Mouse (Mus musculus) neural tube, embryonic 11.5 days (tissue): ENCODE data around the gene Smarcd2. TPM values are rescaled to one million over a fixed set of nuclear protein-coding genes. Genes with fewer than 3 reads are reported as not detected.

Source experiments
- ATAC-seq: fragments of 200-750 bp; cut with Nextera tagmentation; 2 replicates; pipeline ENCODE4 v1.8.0; 2017; ENCODE audit warnings: moderate number of reproducible peaks, mild to moderate bottlenecking, moderate TSS enrichment, moderate library complexity; ENCODE audit not compliant: insufficient read depth, low FRiP score, low TSS enrichment
- DNase-seq: peaks from one replicate; pipeline ENCODE4 v3.0.0-alpha.2; 2015; ENCODE audit warnings: low spot score
- H3K27ac ChIP-seq: fragments of 300-500 bp; sonication (generic); 2 replicates; pipeline ENCODE4 v1.5.1; 2014; ENCODE audit warnings: low read depth, mild to moderate bottlenecking, low read length
- H3K27me3 ChIP-seq: fragments of 300-500 bp; sonication (generic); 2 replicates; pipeline ENCODE4 v1.6.1; 2014; ENCODE audit warnings: mild to moderate bottlenecking, low read length, mixed read lengths; ENCODE audit not compliant: control insufficient read depth, insufficient read depth
- H3K36me3 ChIP-seq: fragments of 300-500 bp; sonication (generic); 2 replicates; pipeline ENCODE4 v1.6.1; 2014; ENCODE audit warnings: mild to moderate bottlenecking, low read length, moderate library complexity, mixed read lengths; ENCODE audit not compliant: control insufficient read depth, insufficient read depth
- H3K4me1 ChIP-seq: fragments of 300-500 bp; sonication (generic); 2 replicates; pipeline ENCODE4 v1.6.1; 2014; ENCODE audit warnings: low read length, mixed read lengths; ENCODE audit not compliant: control insufficient read depth, insufficient read depth
- H3K4me2 ChIP-seq: fragments of 300-500 bp; sonication (generic); 2 replicates; pipeline ENCODE4 v1.6.1; 2014; ENCODE audit warnings: low read depth, mild to moderate bottlenecking, moderate library complexity
- H3K4me3 ChIP-seq: fragments of 300-500 bp; sonication (generic); 2 replicates; pipeline ENCODE4 v1.5.1; 2014; ENCODE audit warnings: low read depth, low read length
- H3K9ac ChIP-seq: fragments of 300-500 bp; sonication (generic); 2 replicates; pipeline ENCODE4 v1.6.1; 2014; ENCODE audit warnings: mild to moderate bottlenecking, low read length
- H3K9me3 ChIP-seq: fragments of 300-500 bp; sonication (generic); 2 replicates; pipeline ENCODE4 v1.6.1; 2016; ENCODE audit warnings: low read length; ENCODE audit not compliant: control insufficient read depth
- WGBS: fragments of 180-500 bp; shearing (Covaris S2); extraction: QIAGEN DNeasy Blood & Tissue Kit; methylation state at CpG from one replicate; pipeline ENCODE4 v1.1.7; 2014; 5-methylcytosine and 5-hydroxymethylcytosine counted together
- polyA plus RNA-seq: library from polyadenylated mRNA; unstranded; fragments of >200 nt; fragmentation: Nextera tagmentation; extraction: Ambion mirVana; gene quantifications from 2 replicates; pipeline ENCODE4 v1.2.1, GENCODE M21; 2014

Smarcd2 gene
- polyA plus RNA-seq, 1 experiment from 2014 or later: 44.4 TPM

DNA sequence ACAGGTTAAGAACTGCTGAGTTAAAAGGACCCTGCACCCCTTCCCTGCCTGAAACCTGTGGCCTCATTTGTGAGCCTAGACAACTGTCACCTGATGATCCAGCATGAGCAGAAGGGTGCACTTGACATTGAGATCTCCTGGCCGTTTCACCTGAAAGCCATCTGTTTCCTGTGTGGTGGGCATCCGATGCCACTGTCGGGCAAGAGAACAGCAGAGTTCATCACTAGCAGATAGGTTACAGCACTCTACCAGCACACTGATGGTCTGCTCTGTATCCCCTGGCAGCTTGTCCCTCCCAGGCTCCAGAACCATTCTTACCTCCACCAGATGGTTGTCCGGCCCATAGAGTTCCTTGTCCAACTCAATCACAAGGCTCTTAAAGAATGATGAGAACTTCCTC, 7.2 kb downstream of the Smarcd2 start:
- Histone ChIP-seq H3K27ac (no peak overlapping the region), H3K36me3 (peaks cover 45% of the 10 kb centered on the region), H3K27me3 (no peaks in the 10 kb centered on the region), H3K9ac (no peak overlapping the region), H3K4me3 (no peak overlapping the region), H3K4me2 (no peak overlapping the region), H3K9me3 (no peaks in the 10 kb centered on the region), H3K4me1 (peaks cover 26% of the 10 kb centered on the region)
- ATAC-seq (no peak), DNase-seq (no peak)
- 93% methylated on average over 4 of the region's 4 CpGs for WGBS

DNA sequence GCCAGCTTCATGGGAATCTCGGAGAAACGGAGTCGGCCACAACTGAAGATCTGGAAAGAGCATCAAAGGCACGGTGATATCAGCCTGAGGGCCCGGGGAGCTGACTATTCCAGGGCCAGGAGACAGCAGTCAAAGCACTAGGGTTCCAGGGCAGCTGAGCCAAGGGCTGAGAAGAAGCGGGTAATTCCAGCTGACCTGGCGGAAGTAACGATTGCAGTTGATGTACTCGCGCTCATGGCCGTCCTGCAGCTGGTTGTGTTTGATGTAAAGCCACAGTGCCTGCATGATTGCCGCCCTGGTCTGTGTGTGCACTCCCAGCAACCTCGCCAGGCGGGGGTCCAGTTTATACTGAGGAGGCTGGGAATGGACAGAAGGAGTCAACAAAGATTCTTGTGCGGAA, 7.8 kb downstream of the Smarcd2 start:
- Histone ChIP-seq H3K27ac (no peak overlapping the region), H3K9ac (no peak overlapping the region), H3K27me3 (no peaks in the 10 kb centered on the region), H3K4me3 (no peak overlapping the region), H3K9me3 (no peaks in the 10 kb centered on the region), H3K36me3 (peaks cover 45% of the 10 kb centered on the region), H3K4me2 (no peak overlapping the region), H3K4me1 (peaks cover 21% of the 10 kb centered on the region)
- 96% methylated on average over 15 of the region's 15 CpGs for WGBS
- ATAC-seq (no peak), DNase-seq (no peak)

DNA sequence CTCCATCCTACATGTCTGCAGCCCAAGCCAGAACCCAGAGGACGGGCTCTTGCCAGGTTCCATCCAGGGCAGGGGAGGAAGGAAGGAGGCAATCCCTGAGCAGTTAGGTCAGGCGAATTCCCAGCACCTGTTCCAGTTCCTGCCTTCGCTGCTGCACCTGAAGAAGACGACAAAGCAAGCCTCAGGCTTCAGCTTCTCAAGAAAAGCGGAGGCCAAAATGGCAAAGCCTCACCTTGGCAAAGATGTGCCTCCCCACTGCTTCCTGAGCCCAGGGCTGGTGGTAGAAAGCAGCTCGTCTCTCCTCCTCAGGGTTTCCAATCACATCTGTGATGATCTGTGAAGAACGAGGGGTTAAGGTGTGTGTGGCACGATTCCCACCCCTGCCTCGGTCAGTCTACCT, 8.8 kb downstream of the Smarcd2 start:
- no peak for ATAC-seq
- 91% methylated on average over 9 of the region's 9 CpGs for WGBS

DNA sequence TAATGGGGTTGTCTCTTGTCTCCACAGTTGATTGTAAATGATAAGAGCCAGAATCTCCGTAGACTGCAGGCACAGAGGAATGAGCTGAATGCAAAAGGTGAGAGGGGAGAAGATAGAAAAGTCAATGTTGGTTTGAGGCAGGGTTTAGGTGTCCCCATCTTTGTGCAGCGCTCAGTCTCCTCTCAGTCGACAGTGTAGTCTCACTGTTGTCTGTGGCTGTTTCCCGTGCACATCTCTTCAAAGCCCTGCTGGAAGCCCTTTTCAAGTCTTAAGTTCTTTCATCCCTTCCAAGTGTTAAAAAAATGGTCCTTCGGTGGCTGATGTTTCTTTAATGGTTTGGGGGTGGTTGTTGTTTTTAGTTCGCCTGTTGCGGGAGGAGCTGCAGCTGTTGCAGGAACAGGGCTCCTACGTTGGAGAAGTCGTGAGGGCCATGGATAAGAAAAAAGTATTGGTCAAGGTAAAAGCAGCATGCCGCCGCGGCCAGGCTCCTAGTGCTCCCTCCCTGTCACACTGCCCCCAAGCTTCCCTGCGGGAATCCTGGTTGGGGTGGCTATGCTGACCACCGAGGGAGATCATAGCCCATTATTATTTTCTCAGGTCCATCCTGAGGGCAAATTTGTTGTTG, 11.8 kb downstream of the Smarcd2 start:
- no peak for DNase-seq
- H3K27ac ChIP-seq: no peak overlapping the region
- H3K4me1 ChIP-seq: peaks cover 5% of the 10 kb centered on the region
- no peaks in the 10 kb centered on the region for H3K27me3 ChIP-seq
- ATAC-seq: no peak
- WGBS: 80% methylated on average over 14 of the region's 14 CpGs
- H3K36me3 ChIP-seq: peaks cover 38% of the 10 kb centered on the region
- no peaks in the 10 kb centered on the region for H3K9me3 ChIP-seq
- no peak overlapping the region for H3K4me3 ChIP-seq
- no peak overlapping the region for H3K9ac ChIP-seq
- no peak overlapping the region for H3K4me2 ChIP-seq

More for the DNA sequence above, 8.8 kb downstream of the Smarcd2 start:
- H3K4me3 ChIP-seq: no peak overlapping the region
- H3K36me3 ChIP-seq: peaks cover 45% of the 10 kb centered on the region
- no peak overlapping the region for H3K9ac ChIP-seq
- H3K27me3 ChIP-seq: no peaks in the 10 kb centered on the region
- no peak overlapping the region for H3K4me2 ChIP-seq
- no peak overlapping the region for H3K27ac ChIP-seq
- no peaks in the 10 kb centered on the region for H3K9me3 ChIP-seq
- DNase-seq: no peak
- H3K4me1 ChIP-seq: peaks cover 17% of the 10 kb centered on the region

DNA sequence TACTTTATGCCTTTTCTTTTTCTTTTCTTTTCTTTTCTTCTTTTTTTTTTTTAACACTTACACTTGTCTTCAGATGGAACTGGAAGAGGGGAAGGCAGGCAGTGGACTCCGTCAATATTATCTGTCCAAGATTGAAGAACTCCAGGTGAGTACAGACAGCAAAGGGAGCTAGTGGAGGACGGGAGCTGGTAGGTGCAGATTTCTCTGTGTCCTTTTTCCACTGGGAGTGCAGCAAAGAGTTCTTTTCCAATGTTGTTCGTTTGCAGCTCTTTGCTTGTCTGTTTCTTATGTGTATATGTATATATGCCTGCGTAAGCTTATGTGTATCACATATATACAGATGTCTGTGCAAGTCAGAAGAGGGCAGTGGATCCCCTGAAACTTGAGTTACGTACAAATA, 16.0 kb downstream of the Smarcd2 start:
- 74% methylated on average over 5 of the region's 5 CpGs for WGBS
- Histone ChIP-seq H3K9me3 (no peaks in the 10 kb centered on the region), H3K4me2 (peak overlapping the region; percentile 96), H3K27me3 (no peaks in the 10 kb centered on the region), H3K27ac (no peak overlapping the region), H3K36me3 (peaks cover 8% of the 10 kb centered on the region), H3K4me3 (peak overlapping the region; percentile 78), H3K9ac (peak overlapping the region; percentile 82), H3K4me1 (peaks cover 9% of the 10 kb centered on the region)
- no peak for ATAC-seq
- no peak for DNase-seq

DNA sequence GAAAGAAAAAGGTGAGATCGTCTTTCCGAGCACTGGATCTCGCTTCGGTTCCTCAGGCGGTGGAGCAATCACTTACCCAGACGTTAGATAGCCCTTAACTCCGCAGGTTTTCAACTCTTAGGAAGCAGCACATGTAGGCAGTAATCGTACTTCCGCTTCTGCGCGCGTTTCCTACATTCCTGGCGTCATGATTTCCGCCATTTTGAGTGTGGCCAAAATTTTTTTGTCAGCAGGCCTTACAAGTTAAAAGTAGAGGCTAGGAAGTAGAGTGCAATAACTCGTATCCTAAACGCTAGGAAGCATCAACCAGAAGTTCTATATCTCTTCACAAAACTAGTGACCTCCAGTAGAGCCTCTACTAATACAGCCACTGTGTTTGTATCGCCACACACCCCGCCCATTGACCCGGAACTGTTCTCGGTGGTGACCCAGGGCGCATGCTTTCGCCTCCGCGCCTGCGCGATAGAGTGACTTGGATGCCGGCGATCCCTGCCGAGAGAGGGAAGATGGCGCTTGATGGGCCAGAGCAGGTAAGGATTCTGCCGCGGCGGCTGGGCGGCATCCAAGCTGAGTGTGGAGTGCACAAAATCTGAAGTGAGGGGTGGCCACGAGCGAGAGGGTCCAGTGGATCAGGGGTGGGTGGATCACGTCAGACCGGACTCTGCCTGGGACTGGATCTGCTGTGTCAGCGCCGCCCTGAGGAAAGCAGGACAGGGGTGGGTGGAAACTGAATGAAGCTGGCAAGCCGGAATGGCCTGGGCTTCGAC, 16.9 kb downstream of the Smarcd2 start, which contains the start of the genes Ftsj3 and Psmc5:
Ftsj3 (minus strand) TSS at position 395 of the 767 bp plus-strand sequence.
Psmc5 (plus strand) TSS at position 470 of the 767 bp plus-strand sequence.
- Histone ChIP-seq H3K9ac (peak within 1 kb of the TSS; percentile 82), H3K27me3 (no peaks in the 10 kb centered on the region), H3K27ac (peak within 1 kb of the TSS; percentile 67; the same call in 1 of the 2 replicates), H3K4me1 (peaks cover 9% of the 10 kb centered on the region), H3K4me2 (peak within 1 kb of the TSS; percentile 96), H3K4me3 (peak within 1 kb of the TSS; percentile 78), H3K9me3 (no peaks in the 10 kb centered on the region), H3K36me3 (peaks cover 6% of the 10 kb centered on the region)
- ATAC-seq (peak; percentile 90), DNase-seq (peak; percentile 95)
- under 1% methylated on average over 42 of the region's 42 CpGs for WGBS

DNA sequence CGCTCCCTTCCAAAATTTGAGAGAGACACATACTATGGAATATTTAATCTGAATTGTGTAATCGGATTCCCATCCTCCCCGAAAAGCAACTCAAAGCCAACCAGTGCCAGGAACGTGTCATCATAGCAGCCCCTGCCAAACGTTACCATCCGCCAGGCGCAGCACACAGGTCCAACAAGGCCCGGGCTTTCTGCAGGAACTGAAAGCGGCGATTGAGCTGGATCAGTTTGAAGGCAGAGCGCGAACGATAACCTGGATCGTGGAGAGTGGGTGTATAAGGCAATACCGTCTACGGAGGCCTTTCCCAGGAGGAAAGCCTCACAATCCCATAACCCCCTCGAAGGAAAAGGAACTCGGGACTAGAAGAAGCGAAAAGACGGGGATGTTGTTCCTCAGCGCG, 17.6 kb downstream of the Smarcd2 start:
- H3K4me1 ChIP-seq: peaks cover 9% of the 10 kb centered on the region
- H3K9me3 ChIP-seq: no peaks in the 10 kb centered on the region
- no peaks in the 10 kb centered on the region for H3K27me3 ChIP-seq
- 0 out of 2 replicates have a peak, but pooled peaks have one; percentile 24 for ATAC-seq
- peak overlapping the region; percentile 63 for H3K9ac ChIP-seq
- H3K4me2 ChIP-seq: peak overlapping the region; percentile 96
- DNase-seq: no peak
- peak overlapping the region; percentile 78 for H3K4me3 ChIP-seq
- no peak overlapping the region for H3K27ac ChIP-seq
- 5% methylated on average over 22 of the region's 22 CpGs for WGBS
- H3K36me3 ChIP-seq: peaks cover 7% of the 10 kb centered on the region

DNA sequence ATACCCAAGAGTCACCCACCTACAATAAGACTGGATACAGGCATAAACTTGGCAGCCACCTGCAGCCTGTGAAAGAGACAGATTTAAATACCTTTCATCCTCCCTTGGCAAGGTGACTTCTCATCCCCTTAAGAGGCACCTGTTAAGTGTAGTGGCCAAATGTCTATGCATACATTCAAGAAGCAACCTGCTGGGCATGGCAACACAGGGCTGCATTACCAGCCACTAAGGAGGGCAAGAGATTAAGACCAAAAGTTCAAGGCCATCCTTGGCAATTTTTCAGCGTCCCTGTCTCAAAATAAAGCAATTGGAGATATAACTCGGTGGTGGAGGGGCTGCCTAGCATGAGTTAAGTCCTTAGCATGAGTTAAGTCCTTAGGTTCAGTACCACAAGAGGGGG, 18.0 kb downstream of the Smarcd2 start:
- 28% methylated on average over 2 of the region's 2 CpGs for WGBS
- ATAC-seq: no peak
- Histone ChIP-seq H3K36me3 (peaks cover 7% of the 10 kb centered on the region), H3K27ac (no peak overlapping the region), H3K4me3 (peak overlapping the region; percentile 78), H3K9me3 (no peaks in the 10 kb centered on the region), H3K4me1 (peaks cover 9% of the 10 kb centered on the region), H3K4me2 (peak overlapping the region; percentile 96), H3K9ac (no peak overlapping the region), H3K27me3 (no peaks in the 10 kb centered on the region)
- DNase-seq: no peak
